Mouse (Mus musculus): ENCODE measurements around the gene Serbp1. TPM values are rescaled to one million over a fixed set of nuclear protein-coding genes. Genes with fewer than 3 reads are reported as not detected.

Serbp1 gene
- polyA plus RNA-seq, 1 experiment from 2014 or later = 231 TPM

DNA sequence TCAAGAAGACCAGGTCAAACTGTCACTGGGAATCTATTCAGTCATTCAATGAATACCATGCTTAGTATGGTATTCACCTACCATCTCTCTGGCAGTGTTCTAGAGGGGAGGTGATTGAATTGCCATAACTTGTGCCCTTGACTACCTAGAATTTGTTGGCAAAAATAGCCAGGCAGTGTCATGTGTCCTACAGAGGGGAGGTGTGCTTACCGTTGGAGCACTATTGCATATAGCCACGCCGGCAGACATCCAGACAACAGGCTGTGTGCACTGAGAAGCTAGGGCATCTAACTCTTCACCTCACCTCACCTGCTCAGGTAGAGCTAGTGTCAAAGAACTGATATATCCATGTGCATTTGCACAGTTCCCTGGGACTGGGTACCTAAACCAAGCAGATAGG lies 63.3 kb downstream of the Serbp1 start:
- no peaks in the 10 kb centered on the region for H3K9me3 ChIP-seq (replicated peaks)
- whole genome bisulfite sequencing (ENCODE audit: insufficient replicate concordance) = 82% methylated on average over 3 of the region's 3 CpGs
- H3K4me3 ChIP-seq (replicated peaks) = no peak overlapping the region
- no peaks in the 10 kb centered on the region for H3K36me3 ChIP-seq (replicated peaks)
- H3K27ac ChIP-seq (replicated peaks) = no peak overlapping the region
- no peak for ATAC-seq (ENCODE audit: insufficient read depth)
- no peak overlapping the region for H3K4me2 ChIP-seq
- peaks cover 6% of the 10 kb centered on the region; the same call in 1 of the 2 replicates for H3K4me1 ChIP-seq (replicated peaks)
- H3K9ac ChIP-seq = no peak overlapping the region
- no peaks in the 10 kb centered on the region for H3K27me3 ChIP-seq

DNA sequence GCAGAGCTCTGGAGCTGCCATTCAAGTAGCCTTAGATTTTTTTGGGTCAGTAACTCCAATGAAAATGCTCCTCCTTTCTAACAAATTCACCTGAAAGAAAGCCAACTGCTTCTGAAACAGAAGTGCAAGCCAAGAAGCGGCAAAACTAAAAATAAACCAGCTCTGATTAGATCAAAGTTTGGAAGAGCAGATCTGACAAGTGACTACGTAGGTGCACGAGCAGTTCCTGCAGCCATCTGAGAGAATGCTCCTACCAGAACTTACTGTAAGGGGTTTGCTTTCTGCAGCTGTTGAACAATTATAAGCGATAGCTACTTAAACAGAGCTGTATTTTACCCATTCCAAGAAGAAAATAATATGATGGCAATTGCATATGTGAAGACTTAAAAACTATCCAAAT lies 64.5 kb downstream of the Serbp1 start:
- 67% methylated on average over 4 of the region's 4 CpGs for WGBS (ENCODE audit: insufficient replicate concordance)
- H3K9me3 ChIP-seq (replicated peaks) = no peaks in the 10 kb centered on the region
- no peak for ATAC-seq (ENCODE audit: insufficient read depth)

DNA sequence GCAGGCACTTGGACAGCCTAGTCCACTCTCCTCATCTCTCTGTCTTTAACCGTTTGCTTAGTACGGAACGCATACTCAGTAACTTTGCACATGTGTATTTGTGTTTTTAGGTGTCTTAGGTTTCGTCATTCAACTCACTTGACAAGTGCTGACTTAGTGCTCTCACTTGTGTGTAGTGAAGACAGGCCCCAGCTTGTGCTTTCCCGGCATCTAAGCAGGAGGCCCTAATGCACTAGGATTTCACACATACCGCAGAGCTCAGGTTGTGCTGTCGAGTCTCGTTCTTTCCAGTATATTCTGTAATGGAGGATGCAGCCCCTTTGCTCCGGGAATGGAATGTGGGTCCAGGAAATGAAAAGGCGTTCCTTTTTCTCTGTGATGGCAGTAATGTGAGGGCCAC lies 65.2 kb downstream of the Serbp1 start:
- Histone ChIP-seq H3K9me3 (replicated peaks) (no peaks in the 10 kb centered on the region), H3K4me2 (no peak overlapping the region), H3K4me3 (replicated peaks) (no peak overlapping the region), H3K27me3 (no peaks in the 10 kb centered on the region), H3K27ac (replicated peaks) (no peak overlapping the region), H3K36me3 (replicated peaks) (no peaks in the 10 kb centered on the region), H3K4me1 (replicated peaks) (peaks cover 6% of the 10 kb centered on the region; the same call in 1 of the 2 replicates), H3K9ac (no peak overlapping the region)
- WGBS (ENCODE audit: insufficient replicate concordance) = 80% methylated on average over 10 of the region's 10 CpGs
- ATAC-seq (ENCODE audit: insufficient read depth) = no peak

More for the DNA sequence above, 64.5 kb downstream of the Serbp1 start:
- Histone ChIP-seq H3K27ac (replicated peaks) (no peak overlapping the region), H3K4me3 (replicated peaks) (no peak overlapping the region), H3K36me3 (replicated peaks) (no peaks in the 10 kb centered on the region), H3K4me2 (no peak overlapping the region), H3K9ac (no peak overlapping the region), H3K27me3 (no peaks in the 10 kb centered on the region), H3K4me1 (replicated peaks) (peaks cover 6% of the 10 kb centered on the region; the same call in 1 of the 2 replicates)

DNA sequence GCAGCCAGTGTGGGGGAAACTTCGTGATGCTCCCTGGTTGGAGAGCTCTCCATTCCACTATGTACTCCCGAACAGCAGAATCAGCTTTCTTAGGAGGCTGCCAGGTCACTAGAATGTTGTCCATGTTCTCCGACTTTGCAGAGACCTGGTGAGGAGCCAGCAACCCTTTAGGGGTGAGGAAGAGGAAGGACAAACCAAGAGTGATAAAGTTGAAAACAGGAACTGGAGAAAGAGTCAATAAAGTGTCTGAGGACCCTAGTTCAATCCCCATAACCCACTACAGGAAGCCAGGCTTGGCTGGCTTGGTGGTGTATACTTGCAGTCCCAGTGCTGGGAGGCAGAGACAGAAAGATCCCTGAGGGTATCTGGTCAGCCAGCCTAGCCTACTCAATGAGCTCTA lies 71.0 kb downstream of the Serbp1 start:
- Histone ChIP-seq H3K9me3 (replicated peaks) (no peaks in the 10 kb centered on the region), H3K27ac (replicated peaks) (no peak overlapping the region), H3K27me3 (no peaks in the 10 kb centered on the region), H3K4me2 (no peak overlapping the region), H3K4me3 (replicated peaks) (no peak overlapping the region), H3K9ac (no peak overlapping the region), H3K4me1 (replicated peaks) (no peaks in the 10 kb centered on the region), H3K36me3 (replicated peaks) (no peaks in the 10 kb centered on the region)
- no peak for ATAC-seq (ENCODE audit: insufficient read depth)
- WGBS (ENCODE audit: insufficient replicate concordance) = 50% methylated on average over 3 of the region's 3 CpGs

GRCm38 (mm10) chr6:67309752-67310151 lies 71.8 kb downstream of the Serbp1 start:
- no peaks in the 10 kb centered on the region for H3K4me1 ChIP-seq (replicated peaks)
- H3K36me3 ChIP-seq (replicated peaks) = no peaks in the 10 kb centered on the region
- no peak overlapping the region for H3K4me3 ChIP-seq (replicated peaks)
- no peaks in the 10 kb centered on the region for H3K27me3 ChIP-seq
- no peak overlapping the region for H3K9ac ChIP-seq
- no peaks in the 10 kb centered on the region for H3K9me3 ChIP-seq (replicated peaks)
- H3K4me2 ChIP-seq = no peak overlapping the region
- WGBS (ENCODE audit: insufficient replicate concordance) = 27% methylated on average over 3 of the region's 3 CpGs
- ATAC-seq (ENCODE audit: insufficient read depth) = no peak
- no peak overlapping the region for H3K27ac ChIP-seq (replicated peaks)

DNA sequence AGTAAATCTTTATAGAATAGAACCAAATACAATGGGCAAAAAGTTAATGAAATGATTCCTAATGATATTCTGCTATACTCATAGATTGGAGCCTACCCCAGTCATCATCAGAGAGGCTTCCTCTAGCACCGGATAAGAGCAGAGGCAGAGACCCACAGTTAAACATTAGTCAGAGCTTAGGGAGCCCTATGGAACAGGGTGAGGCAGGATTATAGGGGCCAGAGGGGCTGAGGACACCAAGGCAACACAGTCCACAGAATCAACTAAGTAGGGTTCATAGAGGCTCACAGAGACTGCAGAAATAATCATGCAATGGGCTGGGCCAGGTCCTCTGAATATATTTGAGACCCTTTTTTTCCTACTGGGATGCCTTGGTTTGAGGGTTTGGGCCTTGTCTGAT lies 76.7 kb downstream of the Serbp1 start:
- no peak for ATAC-seq (ENCODE audit: insufficient read depth)
- WGBS (ENCODE audit: insufficient replicate concordance) = 60% methylated on average over 1 of the region's 1 CpGs
- Histone ChIP-seq H3K27me3 (no peaks in the 10 kb centered on the region), H3K9ac (no peak overlapping the region), H3K4me3 (replicated peaks) (no peak overlapping the region), H3K4me2 (no peak overlapping the region), H3K4me1 (replicated peaks) (peaks cover 11% of the 10 kb centered on the region; the same call in 1 of the 2 replicates), H3K9me3 (replicated peaks) (no peaks in the 10 kb centered on the region), H3K27ac (replicated peaks) (no peak overlapping the region), H3K36me3 (replicated peaks) (no peaks in the 10 kb centered on the region)

- H3K36me3 ChIP-seq (replicated peaks) = no peaks in the 10 kb centered on the region
These were observed 79.1 kb downstream of the Serbp1 start for GRCm38 (mm10) chr6:67317068-67317467.

DNA sequence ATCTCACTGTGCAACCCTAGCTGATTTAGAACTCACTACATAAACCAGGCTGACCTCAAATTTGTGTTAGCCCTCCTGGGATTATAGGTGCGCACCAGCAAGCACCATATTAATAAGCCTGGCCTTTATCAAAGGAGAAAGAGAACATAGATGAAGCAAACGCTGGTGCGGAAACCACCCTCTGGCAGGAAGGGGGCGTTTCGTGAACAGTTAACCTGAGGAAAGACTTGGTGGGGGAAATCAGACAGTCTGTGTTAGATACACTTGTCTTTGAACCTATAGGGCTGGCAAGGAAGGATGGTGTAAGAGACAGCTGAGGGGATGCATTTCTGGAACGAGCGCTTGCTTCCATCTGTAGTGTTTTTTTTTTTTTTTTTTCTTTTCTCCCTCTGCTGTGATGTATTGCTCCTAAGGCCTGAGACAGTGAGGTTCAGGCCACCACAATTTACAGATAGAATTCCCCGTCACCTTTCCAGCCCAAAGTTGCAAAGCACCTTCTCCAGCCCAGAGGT lies 79.9 kb downstream of the Serbp1 start:
- Histone ChIP-seq H3K9ac (no peak overlapping the region), H3K27ac (replicated peaks) (no peak overlapping the region), H3K27me3 (no peaks in the 10 kb centered on the region), H3K9me3 (replicated peaks) (no peaks in the 10 kb centered on the region), H3K4me3 (replicated peaks) (no peak overlapping the region), H3K4me2 (0 out of 2 replicates have a peak overlapping the region, but pooled peaks have one; percentile 8), H3K36me3 (replicated peaks) (no peaks in the 10 kb centered on the region), H3K4me1 (replicated peaks) (peaks cover 11% of the 10 kb centered on the region; the same call in 1 of the 2 replicates)
- ATAC-seq (ENCODE audit: insufficient read depth) = no peak
- 67% methylated on average over 8 of the region's 8 CpGs for WGBS (ENCODE audit: insufficient replicate concordance)

More at GRCm38 (mm10) chr6:67317068-67317467, 79.1 kb downstream of the Serbp1 start:
- no peak overlapping the region for H3K4me2 ChIP-seq
- no peaks in the 10 kb centered on the region for H3K27me3 ChIP-seq
- no peak overlapping the region for H3K4me3 ChIP-seq (replicated peaks)
- no peak overlapping the region for H3K27ac ChIP-seq (replicated peaks)
- 63% methylated on average over 5 of the region's 5 CpGs for WGBS (ENCODE audit: insufficient replicate concordance)
- no peak overlapping the region for H3K9ac ChIP-seq
- no peak for ATAC-seq (ENCODE audit: insufficient read depth)
- H3K4me1 ChIP-seq (replicated peaks) = peaks cover 11% of the 10 kb centered on the region; the same call in 1 of the 2 replicates
- H3K9me3 ChIP-seq (replicated peaks) = no peaks in the 10 kb centered on the region

DNA sequence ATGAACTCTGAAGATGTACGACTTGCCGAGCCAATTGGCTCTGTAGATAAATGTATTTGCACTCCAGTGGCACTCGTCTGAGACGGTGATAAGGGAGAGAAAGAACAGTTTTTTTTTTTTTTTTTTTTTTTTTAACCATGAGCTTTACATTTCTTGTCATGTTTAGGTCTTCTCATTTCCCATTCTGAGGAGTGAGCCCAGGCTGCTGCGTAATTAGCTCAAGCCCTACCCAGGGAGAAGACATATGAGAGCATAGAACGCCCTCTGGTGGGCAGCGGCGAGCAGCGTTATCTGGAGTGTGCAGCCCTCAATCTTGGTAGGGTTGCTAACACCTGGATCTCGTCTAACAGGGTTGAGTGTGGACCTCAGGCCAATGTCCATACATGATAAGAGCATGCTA lies 80.5 kb downstream of the Serbp1 start:
- no peak overlapping the region for H3K9ac ChIP-seq
- H3K9me3 ChIP-seq (replicated peaks) = no peaks in the 10 kb centered on the region
- H3K4me1 ChIP-seq (replicated peaks) = peaks cover 11% of the 10 kb centered on the region; the same call in 1 of the 2 replicates
- H3K27me3 ChIP-seq = no peaks in the 10 kb centered on the region
- ATAC-seq (ENCODE audit: insufficient read depth) = peak; percentile 63
- H3K27ac ChIP-seq (replicated peaks) = no peak overlapping the region
- H3K4me3 ChIP-seq (replicated peaks) = no peak overlapping the region
- 10% methylated on average over 10 of the region's 10 CpGs for WGBS (ENCODE audit: insufficient replicate concordance)
- H3K4me2 ChIP-seq = 0 out of 2 replicates have a peak overlapping the region, but pooled peaks have one; percentile 8
- no peaks in the 10 kb centered on the region for H3K36me3 ChIP-seq (replicated peaks)

GRCm38 (mm10) chr6:67323788-67324187 lies 85.8 kb downstream of the Serbp1 start:
- Histone ChIP-seq H3K4me3 (replicated peaks) (no peak overlapping the region), H3K27me3 (no peaks in the 10 kb centered on the region), H3K9ac (no peak overlapping the region), H3K4me2 (no peak overlapping the region), H3K27ac (replicated peaks) (no peak overlapping the region), H3K36me3 (replicated peaks) (no peaks in the 10 kb centered on the region), H3K4me1 (replicated peaks) (peaks cover 5% of the 10 kb centered on the region; the same call in 1 of the 2 replicates), H3K9me3 (replicated peaks) (no peaks in the 10 kb centered on the region)
- ATAC-seq (ENCODE audit: insufficient read depth) = no peak
- WGBS (ENCODE audit: insufficient replicate concordance) = 79% methylated on average over 3 of the region's 3 CpGs

DNA sequence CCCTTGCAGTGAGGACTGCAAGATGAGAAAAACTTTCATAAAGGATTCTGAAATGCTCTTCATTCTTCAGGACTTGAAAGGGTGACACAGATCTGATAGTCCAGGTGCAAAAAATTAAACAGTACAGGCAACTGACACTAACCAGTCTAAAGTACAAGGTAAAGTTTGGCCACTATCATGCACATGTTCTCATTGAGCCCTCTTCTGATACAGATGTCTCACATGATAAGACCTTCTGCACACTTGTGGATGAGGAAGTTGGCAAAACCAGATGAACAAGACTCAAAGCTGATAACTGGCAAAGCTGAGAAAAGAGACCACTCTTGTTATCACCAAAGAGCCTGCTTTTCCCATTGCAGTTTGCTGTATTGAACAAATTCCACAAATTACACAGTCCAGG lies 100.0 kb downstream of the Serbp1 start:
- 0 out of 2 replicates have a peak overlapping the region, but pooled peaks have one; percentile 26 for H3K27ac ChIP-seq (replicated peaks)

GRCm38 (mm10) chr6:67339494-67339893 lies 101.5 kb downstream of the Serbp1 start:
- no peak overlapping the region for H3K4me3 ChIP-seq (replicated peaks)
- no peak overlapping the region for H3K9ac ChIP-seq
- H3K36me3 ChIP-seq (replicated peaks) = no peaks in the 10 kb centered on the region
- H3K27ac ChIP-seq (replicated peaks) = no peak overlapping the region
- no peak overlapping the region for H3K4me2 ChIP-seq
- H3K4me1 ChIP-seq (replicated peaks) = peaks cover 15% of the 10 kb centered on the region
- H3K9me3 ChIP-seq (replicated peaks) = no peaks in the 10 kb centered on the region
- ATAC-seq (ENCODE audit: insufficient read depth) = no peak
- no peaks in the 10 kb centered on the region for H3K27me3 ChIP-seq

More for the DNA sequence above, 100.0 kb downstream of the Serbp1 start:
- Histone ChIP-seq H3K4me3 (replicated peaks) (no peak overlapping the region), H3K9ac (no peak overlapping the region), H3K4me1 (replicated peaks) (peaks cover 15% of the 10 kb centered on the region), H3K27me3 (no peaks in the 10 kb centered on the region), H3K9me3 (replicated peaks) (no peaks in the 10 kb centered on the region), H3K36me3 (replicated peaks) (no peaks in the 10 kb centered on the region), H3K4me2 (no peak overlapping the region)
- ATAC-seq (ENCODE audit: insufficient read depth) = peak; percentile 89

All from liver, embryonic 15.5 days (tissue).